Mouse (Mus musculus) small intestine, adult 2 months (tissue): Measurements from ENCODE around the gene Foxf1. TPM values are rescaled to one million over a fixed set of nuclear protein-coding genes. Genes with fewer than 3 reads are reported as not detected.

Experiments used
- H3K27ac ChIP-seq: fragments of 200-500 bp; 2 replicates; pipeline ENCODE4 v1.5.1; 2012; ENCODE audit warnings: low read depth, low read length, control low read depth, inconsistent platforms; ENCODE audit not compliant: insufficient read depth
- H3K27me3 ChIP-seq: fragments of 200-500 bp; 2 replicates; pipeline ENCODE4 v1.6.1; 2012; ENCODE audit warnings: mild to moderate bottlenecking, moderate library complexity, low read length, inconsistent platforms; ENCODE audit not compliant: control insufficient read depth, insufficient read depth
- H3K36me3 ChIP-seq: fragments of 200-500 bp; 2 replicates; pipeline ENCODE4 v1.6.1; 2012; ENCODE audit warnings: mild to moderate bottlenecking, low read length, control low read depth, inconsistent platforms; ENCODE audit not compliant: control insufficient read depth, insufficient read depth
- H3K4me1 ChIP-seq: fragments of 200-500 bp; 2 replicates; pipeline ENCODE4 v1.6.1; 2012; ENCODE audit warnings: low read length, inconsistent platforms, mixed read lengths; ENCODE audit not compliant: control insufficient read depth, insufficient read depth, insufficient read length
- H3K4me3 ChIP-seq: fragments of 200-500 bp; 2 replicates; pipeline ENCODE4 v1.5.1; 2012; ENCODE audit warnings: low read depth, mild to moderate bottlenecking, control low read depth, inconsistent platforms, low read length, moderate library complexity
- CTCF ChIP-seq: fragments of 200-500 bp; IDR thresholded peaks from 2 replicates; pipeline ENCODE4 v1.5.1; 2012; ENCODE audit warnings: low read depth, mild to moderate bottlenecking, control low read depth, inconsistent platforms, low read length, moderate library complexity, mixed read lengths; ENCODE audit not compliant: insufficient replicate concordance, insufficient read length; ENCODE audit errors: extremely low read depth
- POLR2A ChIP-seq: fragments of 200-500 bp; IDR thresholded peaks from 2 replicates; pipeline ENCODE4 v1.6.1; 2012; ENCODE audit warnings: low read depth, mild to moderate bottlenecking, control low read depth, inconsistent platforms, low read length, moderate library complexity
- WGBS: fragments of 180-500 bp; shearing (Covaris S2); methylation state at CpG from one replicate; pipeline ENCODE4 v1.1.7; 2018; 5-methylcytosine and 5-hydroxymethylcytosine counted together
- polyA plus RNA-seq: library from polyadenylated mRNA; depleted of rRNA; stranded (reverse); fragments of >200 nt; gene quantifications from 2 replicates; pipeline ENCODE4 v1.2.3, GENCODE M21; 2012

Gene Foxf1
- polyA plus RNA-seq, 1 experiment: 49.6 TPM

GRCm38 (mm10) chr8:121088281-121088680, 4.1 kb downstream of the Foxf1 start:
- Histone ChIP-seq H3K4me3 (peak overlapping the region; percentile 47; the same call in 1 of the 2 replicates), H3K27me3 (peaks cover 54% of the 10 kb centered on the region)

GRCm38 (mm10) chr8:121088871-121089630, 4.9 kb downstream of the Foxf1 start:
- Histone ChIP-seq H3K4me1 (peaks cover 2% of the 10 kb centered on the region), H3K27me3 (peaks cover 47% of the 10 kb centered on the region), H3K36me3 (no peaks in the 10 kb centered on the region; the same call in 1 of the 2 replicates), H3K27ac (peak overlapping the region; percentile 66), H3K4me3 (peak overlapping the region; percentile 47)
- TF ChIP-seq CTCF: no peak
- no peak for TF ChIP-seq POLR2A
- WGBS: 11% methylated on average over 40 of the region's 40 CpGs

More at GRCm38 (mm10) chr8:121088281-121088680, 4.1 kb downstream of the Foxf1 start:
- WGBS: 21% methylated on average over 8 of the region's 8 CpGs
- no peaks in the 10 kb centered on the region; the same call in 1 of the 2 replicates for H3K36me3 ChIP-seq
- H3K4me1 ChIP-seq: peaks cover 2% of the 10 kb centered on the region
- TF ChIP-seq POLR2A: no peak
- TF ChIP-seq CTCF: no peak
- peak overlapping the region; percentile 66 for H3K27ac ChIP-seq

GRCm38 (mm10) chr8:121089631-121090380, 5.6 kb downstream of the Foxf1 start:
- H3K27ac ChIP-seq: peak overlapping the region; percentile 66
- TF ChIP-seq CTCF (no peak), POLR2A (no peak)
- H3K4me3 ChIP-seq: peak overlapping the region; percentile 47
- WGBS: 9% methylated on average over 32 of the region's 32 CpGs
- no peaks in the 10 kb centered on the region; the same call in 1 of the 2 replicates for H3K36me3 ChIP-seq
- H3K4me1 ChIP-seq: peaks cover 2% of the 10 kb centered on the region
- peaks cover 40% of the 10 kb centered on the region for H3K27me3 ChIP-seq

- no peaks in the 10 kb centered on the region; the same call in 1 of the 2 replicates for H3K36me3 ChIP-seq
- TF ChIP-seq POLR2A (no peak), CTCF (peak; percentile 19; the same call in 1 of the 2 replicates)
- H3K4me1 ChIP-seq: peaks cover 2% of the 10 kb centered on the region
- H3K4me3 ChIP-seq: no peak overlapping the region
- WGBS: 4% methylated on average over 1 of the region's 1 CpGs
- peak overlapping the region; percentile 21; the same call in 1 of the 2 replicates for H3K27ac ChIP-seq
- H3K27me3 ChIP-seq: peaks cover 36% of the 10 kb centered on the region
These were observed 6.5 kb downstream of the Foxf1 start for GRCm38 (mm10) chr8:121090716-121091115.

- H3K27ac ChIP-seq: no peak overlapping the region
- WGBS: 21% methylated on average over 6 of the region's 6 CpGs
These were observed 8.0 kb downstream of the Foxf1 start for GRCm38 (mm10) chr8:121092141-121092540.

GRCm38 (mm10) chr8:121092627-121093026, 8.4 kb downstream of the Foxf1 start:
- TF ChIP-seq CTCF (peak; percentile 94), POLR2A (no peak)
- no peak overlapping the region for H3K27ac ChIP-seq
- no peak overlapping the region; the same call in 1 of the 2 replicates for H3K4me3 ChIP-seq
- 2% methylated on average over 16 of the region's 16 CpGs for WGBS
- peaks cover 32% of the 10 kb centered on the region for H3K27me3 ChIP-seq
- H3K4me1 ChIP-seq: peaks cover 2% of the 10 kb centered on the region
- H3K36me3 ChIP-seq: peaks cover 3% of the 10 kb centered on the region; the same call in 1 of the 2 replicates

More at GRCm38 (mm10) chr8:121092141-121092540, 8.0 kb downstream of the Foxf1 start:
- peaks cover 2% of the 10 kb centered on the region for H3K4me1 ChIP-seq
- no peak overlapping the region for H3K4me3 ChIP-seq
- TF ChIP-seq CTCF (no peak), POLR2A (no peak)
- H3K27me3 ChIP-seq: peaks cover 32% of the 10 kb centered on the region
- no peaks in the 10 kb centered on the region; the same call in 1 of the 2 replicates for H3K36me3 ChIP-seq

GRCm38 (mm10) chr8:121093496-121093895, 9.3 kb downstream of the Foxf1 start:
- H3K27ac ChIP-seq: no peak overlapping the region
- H3K4me3 ChIP-seq: no peak overlapping the region
- H3K36me3 ChIP-seq: peaks cover 6% of the 10 kb centered on the region; the same call in 1 of the 2 replicates
- H3K27me3 ChIP-seq: peaks cover 27% of the 10 kb centered on the region
- TF ChIP-seq CTCF (no peak), POLR2A (no peak)
- H3K4me1 ChIP-seq: peaks cover 2% of the 10 kb centered on the region
- WGBS: 53% methylated on average over 6 of the region's 6 CpGs
